In genomic region chr6:49523184-49523583, GRCm38 (mm10) we compare ENCODE assay signal across 11 mouse cellular contexts.
DNase-seq lines count a peak whose midpoint lies in the region; ATAC-seq and TF ChIP-seq lines count a peak whose summit lies in the region.
"Had no signal": no experiment of that assay in that cellular context is flagged by ENCODE, and none has a peak within 500 bp of the region (broad histone marks: within the 10 kb centered on the region; RNA-seq: fewer than 3 reads in every experiment).

No protein-coding gene starts in this region.

- no peak for ATAC-seq in kidney, postnatal 0 days (replicated peaks; ENCODE audit: low FRiP score, low read depth)
- ATAC-seq in kidney, embryonic 14.5 days (ENCODE audit: low FRiP score, low TSS enrichment), result no peak

- no peak overlapping the region for H3K27ac ChIP-seq in kidney, postnatal 0 days
- no peak overlapping the region for H3K27ac ChIP-seq in kidney, embryonic 14.5 days (ENCODE audit: low read depth, low read length)
- H3K27ac ChIP-seq: embryonic facial prominence, embryonic 15.5 days; heart, embryonic 13.5 days had no signal

- no peak overlapping the region for H3K9ac ChIP-seq in kidney, postnatal 0 days (ENCODE audit: low read depth, low read length)
- no peak overlapping the region for H3K9ac ChIP-seq in kidney, embryonic 14.5 days (ENCODE audit: low read depth, low read length)
- H3K9ac ChIP-seq: embryonic facial prominence, embryonic 15.5 days; heart, embryonic 13.5 days had no signal

- H3K4me1 ChIP-seq in kidney, postnatal 0 days (replicated peaks; ENCODE audit: insufficient read depth, low read length), result no peaks in the 10 kb centered on the region
- H3K4me1 ChIP-seq in kidney, embryonic 14.5 days (ENCODE audit: control insufficient read depth, insufficient read depth, low read length), result no peaks in the 10 kb centered on the region
- H3K4me1 ChIP-seq: embryonic facial prominence, embryonic 15.5 days; heart, embryonic 13.5 days had no signal

- no peaks in the 10 kb centered on the region for H3K9me3 ChIP-seq in kidney, postnatal 0 days (replicated peaks; ENCODE audit: low read length)
- no peaks in the 10 kb centered on the region for H3K9me3 ChIP-seq in kidney, embryonic 14.5 days (ENCODE audit: control insufficient read depth, low read length)
- H3K9me3 ChIP-seq: embryonic facial prominence, embryonic 15.5 days; heart, embryonic 13.5 days had no signal

- DNase-seq in adrenal gland, postnatal 10 days, result peak; percentile 6
- DNase-seq in adrenal gland, adult 8-10 months, result no peak
- peak; percentile 86 for DNase-seq in kidney, postnatal 0 days (ENCODE audit: low spot score)
- peak; percentile 19 to 31 for DNase-seq in right cerebral cortex, adult 2 months (ENCODE audit: low spot score in 2 of 2)
- DNase-seq in right cerebral cortex, postnatal 4 days, result no peak
- no peak for DNase-seq in thymus, adult 18-20 months
- no peak for DNase-seq in liver
- DNase-seq: thymus, postnatal 14 days had no signal

- H3K36me3 ChIP-seq in kidney, postnatal 0 days (ENCODE audit: insufficient read depth, low read length), result no peaks in the 10 kb centered on the region
- H3K36me3 ChIP-seq in kidney, embryonic 14.5 days (ENCODE audit: control insufficient read depth, insufficient read depth, low read length), result no peaks in the 10 kb centered on the region
- H3K36me3 ChIP-seq: embryonic facial prominence, embryonic 15.5 days; heart, embryonic 13.5 days had no signal

- no peak overlapping the region for H3K4me2 ChIP-seq in kidney, postnatal 0 days (ENCODE audit: low read length)
- H3K4me2 ChIP-seq in kidney, embryonic 14.5 days (replicated peaks; ENCODE audit: low read depth, low read length), result no peak overlapping the region
- H3K4me2 ChIP-seq: embryonic facial prominence, embryonic 15.5 days; heart, embryonic 13.5 days had no signal

- no peaks in the 10 kb centered on the region for H3K27me3 ChIP-seq in kidney, postnatal 0 days (ENCODE audit: insufficient read depth, low read length)
- H3K27me3 ChIP-seq in kidney, embryonic 14.5 days (ENCODE audit: control insufficient read depth, insufficient read depth, low read length), result no peaks in the 10 kb centered on the region
- H3K27me3 ChIP-seq: embryonic facial prominence, embryonic 15.5 days; heart, embryonic 13.5 days had no signal

- WGBS in kidney, postnatal 0 days, result 7% methylated on average over 1 of the region's 1 CpGs
- 4% methylated on average over 1 of the region's 1 CpGs for WGBS in kidney, embryonic 14.5 days

- H3K4me3 ChIP-seq in kidney, postnatal 0 days (replicated peaks; ENCODE audit: low read depth, low read length), result no peak overlapping the region
- H3K4me3 ChIP-seq in kidney, embryonic 14.5 days (ENCODE audit: low read length), result no peak overlapping the region
- H3K4me3 ChIP-seq: embryonic facial prominence, embryonic 15.5 days; heart, embryonic 13.5 days had no signal

- TF ChIP-seq CTCF in kidney, postnatal 0 days (IDR thresholded peaks at IDR 0.05; ENCODE audit: low read depth), result peak; percentile 69

Comparison
In these comparisons a context has a peak if more than half of its experiments do, and no peak if none do; other contexts are left out.
1. DNase-seq: peak in adrenal gland, postnatal 10 days (single experiment), kidney, postnatal 0 days (single experiment) and right cerebral cortex, adult 2 months (2 of 2); none in adrenal gland, adult 8-10 months (single experiment), right cerebral cortex, postnatal 4 days (single experiment), thymus, adult 18-20 months (0 of 2) and liver (single experiment).